Mouse (Mus musculus): ENCODE measurements around the gene Morn2. TPM values are rescaled to one million over a fixed set of nuclear protein-coding genes. Genes with fewer than 3 reads are reported as not detected.

Morn2 gene
- polyA plus RNA-seq (2014; fragmentation: Nextera tagmentation; extraction: Ambion mirVana) = 22.2 and 26.5 TPM in 2 replicates

DNA sequence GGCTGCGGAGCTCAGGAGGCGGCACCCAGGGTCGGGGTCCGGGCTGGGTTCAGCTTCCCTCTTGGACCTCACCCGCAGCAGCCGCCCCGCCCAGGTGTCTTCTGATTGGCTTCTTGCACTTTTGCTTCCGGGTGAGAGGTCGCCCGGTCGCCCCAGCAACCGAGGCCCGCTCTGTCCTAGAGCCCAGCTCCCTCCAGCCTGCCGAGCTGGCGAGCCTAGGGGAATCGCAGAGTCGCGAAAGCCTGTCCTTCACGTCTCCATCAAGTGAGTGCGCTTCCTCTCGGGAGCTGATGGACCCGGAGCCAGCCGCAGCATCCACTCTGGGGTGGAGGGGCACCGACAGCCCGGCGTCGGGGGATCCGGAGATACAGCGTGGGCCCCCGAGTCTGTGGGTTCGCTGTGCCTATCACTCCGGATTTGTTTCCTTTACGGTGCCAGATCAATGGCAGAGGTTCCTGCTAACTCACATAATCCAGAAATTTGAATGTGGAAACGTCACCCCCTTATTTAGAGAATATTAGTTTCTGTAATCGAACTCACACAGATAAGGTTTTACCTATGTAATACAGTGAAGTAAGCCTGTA, at the start of gene Morn2, which contains the start of gene Dhx57:
Morn2 (plus strand) TSS at position 130 of the 584 bp plus-strand sequence.
Dhx57 (minus strand) TSS at position 403 of the 584 bp plus-strand sequence.
- Histone ChIP-seq H3K36me3 (ENCODE audit: control insufficient read depth, insufficient read depth, low read length) (no peaks in the 10 kb centered on the region), H3K9ac (replicated peaks; ENCODE audit: low read depth, low read length) (peak within 1 kb of the TSS; percentile 83)
- peak; percentile 98 for ATAC-seq (ENCODE audit: insufficient number of reproducible peaks, insufficient read depth, low FRiP score, low read depth)

DNA sequence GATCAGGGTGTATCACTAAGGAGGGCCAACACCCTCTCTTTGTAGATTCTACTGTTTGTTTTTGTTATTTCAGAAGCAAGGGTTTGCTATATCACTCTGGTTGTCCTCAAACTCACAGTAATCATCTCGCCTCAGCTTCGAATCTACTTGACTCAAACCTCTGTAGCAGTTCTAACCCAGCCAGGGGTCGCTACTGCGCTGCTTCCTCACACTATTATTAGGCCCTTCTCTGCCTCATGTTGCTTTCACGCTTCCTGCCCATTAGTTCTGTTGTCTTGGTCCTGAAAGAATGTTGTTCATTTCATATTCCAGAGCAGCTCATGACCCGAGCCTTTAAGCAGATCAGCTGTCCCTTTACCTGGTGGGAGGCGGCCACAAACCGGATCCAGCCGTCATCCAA, 48.4 kb upstream of the Morn2 start:
- WGBS = 83% methylated on average over 9 of the region's 9 CpGs
- no peak overlapping the region for H3K27ac ChIP-seq (ENCODE audit: low read length)

More for the DNA sequence above, at the start of gene Morn2, which contains the start of gene Dhx57:
- peak within 1 kb of the TSS; percentile 59 for H3K4me2 ChIP-seq (replicated peaks; ENCODE audit: low read depth, low read length)
- H3K27ac ChIP-seq (ENCODE audit: low read length) = peak within 1 kb of the TSS; percentile 74; the same call in 1 of the 2 replicates
- WGBS = 2% methylated on average over 35 of the region's 35 CpGs
- H3K27me3 ChIP-seq (ENCODE audit: control insufficient read depth, insufficient read depth, low read length) = no peaks in the 10 kb centered on the region
- no peaks in the 10 kb centered on the region for H3K9me3 ChIP-seq (ENCODE audit: control insufficient read depth, low read depth, low read length)
- H3K4me3 ChIP-seq (ENCODE audit: low read depth, low read length) = peak within 1 kb of the TSS; percentile 82
- H3K4me1 ChIP-seq (ENCODE audit: control insufficient read depth, insufficient read depth, low read length) = peaks cover 6% of the 10 kb centered on the region; the same call in 1 of the 2 replicates

DNA sequence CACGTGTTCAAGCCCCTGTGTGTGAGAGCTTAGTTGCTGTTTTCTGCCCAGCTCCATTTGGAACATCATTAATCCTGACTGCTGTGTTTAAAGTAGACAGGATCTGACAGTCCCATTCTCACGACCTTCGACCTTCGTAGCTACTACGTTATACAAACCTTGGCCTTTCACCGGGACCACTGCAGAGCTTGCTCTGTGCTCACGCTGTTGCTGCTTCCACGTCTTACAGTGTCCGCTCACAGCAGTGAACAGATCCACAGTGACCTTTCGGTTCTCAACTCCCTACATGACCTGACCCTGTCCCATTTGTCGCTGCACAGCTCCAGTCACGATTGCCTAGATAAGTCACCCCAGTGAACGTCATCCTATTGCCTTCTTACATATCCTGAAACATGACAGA, 46.9 kb upstream of the Morn2 start:
- H3K27ac ChIP-seq (ENCODE audit: low read length) = no peak overlapping the region
- peaks cover 62% of the 10 kb centered on the region for H3K36me3 ChIP-seq (ENCODE audit: control insufficient read depth, insufficient read depth, low read length)
- ATAC-seq (ENCODE audit: insufficient number of reproducible peaks, insufficient read depth, low FRiP score, low read depth) = no peak
- H3K9ac ChIP-seq (replicated peaks; ENCODE audit: low read depth, low read length) = no peak overlapping the region
- no peak overlapping the region for H3K4me3 ChIP-seq (ENCODE audit: low read depth, low read length)
- H3K4me1 ChIP-seq (ENCODE audit: control insufficient read depth, insufficient read depth, low read length) = no peaks in the 10 kb centered on the region
- H3K9me3 ChIP-seq (ENCODE audit: control insufficient read depth, low read depth, low read length) = no peaks in the 10 kb centered on the region
- H3K27me3 ChIP-seq (ENCODE audit: control insufficient read depth, insufficient read depth, low read length) = no peaks in the 10 kb centered on the region
- WGBS = 30% methylated on average over 13 of the region's 13 CpGs
- no peak overlapping the region for H3K4me2 ChIP-seq (replicated peaks; ENCODE audit: low read depth, low read length)

More for the DNA sequence above, 48.4 kb upstream of the Morn2 start:
- Histone ChIP-seq H3K4me1 (ENCODE audit: control insufficient read depth, insufficient read depth, low read length) (no peaks in the 10 kb centered on the region), H3K4me2 (replicated peaks; ENCODE audit: low read depth, low read length) (no peak overlapping the region), H3K27me3 (ENCODE audit: control insufficient read depth, insufficient read depth, low read length) (no peaks in the 10 kb centered on the region), H3K9ac (replicated peaks; ENCODE audit: low read depth, low read length) (no peak overlapping the region), H3K9me3 (ENCODE audit: control insufficient read depth, low read depth, low read length) (no peaks in the 10 kb centered on the region), H3K36me3 (ENCODE audit: control insufficient read depth, insufficient read depth, low read length) (peaks cover 52% of the 10 kb centered on the region), H3K4me3 (ENCODE audit: low read depth, low read length) (no peak overlapping the region)
- no peak for ATAC-seq (ENCODE audit: insufficient number of reproducible peaks, insufficient read depth, low FRiP score, low read depth)

DNA sequence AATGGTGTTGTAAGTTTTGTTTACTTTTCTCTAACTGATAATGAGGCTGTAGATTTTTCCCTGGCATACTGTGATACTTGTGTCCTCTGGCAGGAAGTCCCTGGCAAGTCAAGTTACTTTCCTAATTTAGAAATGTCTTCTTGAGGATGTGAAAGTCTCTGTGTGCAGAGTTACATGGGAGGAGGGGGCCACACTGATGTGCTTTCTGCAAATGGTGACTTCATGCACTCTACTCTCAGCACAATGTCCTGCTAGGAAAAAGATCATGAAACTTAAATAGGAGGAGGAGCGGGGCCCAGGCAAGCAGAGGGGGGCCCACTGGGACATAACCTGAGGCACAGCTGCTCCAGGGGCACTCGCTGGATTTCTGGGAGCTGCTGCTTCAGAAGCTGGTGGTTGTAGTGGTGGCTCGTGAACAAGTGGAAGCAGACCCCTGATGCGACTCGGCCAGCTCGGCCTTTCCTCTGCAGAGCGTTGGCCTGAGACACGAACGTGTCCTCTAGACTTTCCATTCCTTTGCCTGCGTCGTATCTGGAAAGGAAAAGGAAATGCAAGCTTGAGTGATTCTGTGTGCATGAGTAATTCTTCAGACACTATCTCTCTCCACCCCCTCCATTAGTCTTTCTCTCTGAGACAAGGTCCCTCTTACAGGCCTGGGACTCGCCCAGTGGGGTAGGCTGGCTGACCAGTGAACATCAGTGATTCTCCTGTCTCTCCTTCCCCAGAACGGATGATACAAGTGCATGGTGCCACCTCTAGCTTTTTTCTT, 37.1 kb upstream of the Morn2 start:
- Histone ChIP-seq H3K9ac (replicated peaks; ENCODE audit: low read depth, low read length) (no peak overlapping the region), H3K27ac (ENCODE audit: low read length) (no peak overlapping the region), H3K9me3 (ENCODE audit: control insufficient read depth, low read depth, low read length) (no peaks in the 10 kb centered on the region), H3K4me2 (replicated peaks; ENCODE audit: low read depth, low read length) (no peak overlapping the region), H3K27me3 (ENCODE audit: control insufficient read depth, insufficient read depth, low read length) (no peaks in the 10 kb centered on the region), H3K4me3 (ENCODE audit: low read depth, low read length) (no peak overlapping the region), H3K36me3 (ENCODE audit: control insufficient read depth, insufficient read depth, low read length) (peaks cover 70% of the 10 kb centered on the region), H3K4me1 (ENCODE audit: control insufficient read depth, insufficient read depth, low read length) (peaks cover 9% of the 10 kb centered on the region; the same call in 1 of the 2 replicates)
- no peak for ATAC-seq (ENCODE audit: insufficient number of reproducible peaks, insufficient read depth, low FRiP score, low read depth)
- 67% methylated on average over 13 of the region's 13 CpGs for WGBS

DNA sequence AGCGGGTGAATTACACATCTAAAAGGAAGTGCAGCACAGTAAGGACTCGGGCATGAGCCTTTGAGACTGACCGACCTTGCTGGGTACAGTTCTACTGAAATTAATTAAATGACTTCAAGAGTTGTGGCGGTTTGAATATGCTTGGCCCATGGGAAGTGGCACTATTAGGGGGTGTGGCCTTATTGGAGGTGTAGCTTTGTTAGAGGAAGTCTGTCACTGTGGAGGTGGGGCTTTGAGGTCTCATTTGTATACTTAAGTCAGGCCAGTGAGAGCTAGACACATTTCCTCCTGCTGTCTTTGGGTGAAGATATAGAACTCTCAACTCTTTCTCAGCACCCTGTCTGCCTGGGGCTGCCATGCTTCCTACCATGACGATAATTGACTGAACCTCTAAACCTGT, 35.6 kb upstream of the Morn2 start:
- no peaks in the 10 kb centered on the region for H3K27me3 ChIP-seq (ENCODE audit: control insufficient read depth, insufficient read depth, low read length)
- no peak overlapping the region for H3K9ac ChIP-seq (replicated peaks; ENCODE audit: low read depth, low read length)
- no peaks in the 10 kb centered on the region for H3K9me3 ChIP-seq (ENCODE audit: control insufficient read depth, low read depth, low read length)
- H3K4me3 ChIP-seq (ENCODE audit: low read depth, low read length) = no peak overlapping the region
- H3K4me1 ChIP-seq (ENCODE audit: control insufficient read depth, insufficient read depth, low read length) = peaks cover 9% of the 10 kb centered on the region; the same call in 1 of the 2 replicates
- ATAC-seq (ENCODE audit: insufficient number of reproducible peaks, insufficient read depth, low FRiP score, low read depth) = no peak
- peaks cover 70% of the 10 kb centered on the region for H3K36me3 ChIP-seq (ENCODE audit: control insufficient read depth, insufficient read depth, low read length)
- 93% methylated on average over 5 of the region's 5 CpGs for WGBS
- H3K4me2 ChIP-seq (replicated peaks; ENCODE audit: low read depth, low read length) = no peak overlapping the region
- 0 out of 2 replicates have a peak overlapping the region, but pooled peaks have one; percentile 4 for H3K27ac ChIP-seq (ENCODE audit: low read length)

DNA sequence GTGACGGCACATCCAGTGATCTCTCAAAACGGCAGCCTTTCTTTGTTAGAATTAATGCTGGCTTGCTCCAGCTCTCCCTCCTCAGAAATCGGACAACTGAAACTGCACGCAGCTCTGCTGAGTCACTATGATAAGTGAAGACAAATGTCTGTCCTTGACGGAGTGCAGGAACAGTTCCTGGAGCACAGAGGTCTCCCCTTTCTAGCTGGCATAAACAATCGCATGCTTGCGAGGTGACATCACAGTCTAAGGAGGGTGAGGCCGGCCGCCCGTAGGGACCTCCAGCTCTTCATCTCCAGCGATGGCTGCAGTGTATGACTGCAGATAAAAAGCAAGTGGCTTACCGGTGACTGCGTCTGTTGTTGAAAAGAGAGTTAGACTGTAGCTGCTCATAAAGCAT, 34.8 kb upstream of the Morn2 start:
- Histone ChIP-seq H3K27me3 (ENCODE audit: control insufficient read depth, insufficient read depth, low read length) (no peaks in the 10 kb centered on the region), H3K4me1 (ENCODE audit: control insufficient read depth, insufficient read depth, low read length) (peaks cover 9% of the 10 kb centered on the region; the same call in 1 of the 2 replicates), H3K4me3 (ENCODE audit: low read depth, low read length) (no peak overlapping the region), H3K4me2 (replicated peaks; ENCODE audit: low read depth, low read length) (no peak overlapping the region; the same call in 1 of the 2 replicates), H3K9ac (replicated peaks; ENCODE audit: low read depth, low read length) (no peak overlapping the region), H3K27ac (ENCODE audit: low read length) (peak overlapping the region; percentile 4; the same call in 1 of the 2 replicates), H3K36me3 (ENCODE audit: control insufficient read depth, insufficient read depth, low read length) (peaks cover 64% of the 10 kb centered on the region), H3K9me3 (ENCODE audit: control insufficient read depth, low read depth, low read length) (no peaks in the 10 kb centered on the region)
- ATAC-seq (ENCODE audit: insufficient number of reproducible peaks, insufficient read depth, low FRiP score, low read depth) = peak; percentile 85; the same call in 1 of the 2 replicates
- WGBS = 10% methylated on average over 13 of the region's 13 CpGs

DNA sequence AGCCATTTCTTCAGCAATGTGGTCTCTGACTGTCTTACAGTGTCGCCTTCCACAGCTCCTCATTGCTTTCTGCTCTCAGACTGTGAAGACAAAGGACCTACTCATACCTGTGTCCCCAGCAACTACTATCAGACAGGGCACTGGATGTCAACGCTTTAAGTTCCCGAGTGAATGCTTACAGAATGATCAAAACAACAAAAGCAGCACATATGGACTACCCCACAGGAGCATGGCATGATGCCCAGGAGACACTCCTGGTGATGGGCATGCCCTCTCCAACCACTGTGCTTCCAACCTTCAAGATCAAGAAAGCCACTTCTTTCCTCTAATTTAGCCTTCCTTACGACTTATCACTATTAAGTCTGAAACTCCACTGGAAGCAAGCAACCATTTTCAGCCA, 22.9 kb upstream of the Morn2 start:
- peaks cover 62% of the 10 kb centered on the region for H3K36me3 ChIP-seq (ENCODE audit: control insufficient read depth, insufficient read depth, low read length)
- H3K9me3 ChIP-seq (ENCODE audit: control insufficient read depth, low read depth, low read length) = no peaks in the 10 kb centered on the region
- no peak overlapping the region for H3K4me3 ChIP-seq (ENCODE audit: low read depth, low read length)
- H3K27ac ChIP-seq (ENCODE audit: low read length) = no peak overlapping the region
- no peak overlapping the region for H3K9ac ChIP-seq (replicated peaks; ENCODE audit: low read depth, low read length)
- 90% methylated on average over 4 of the region's 4 CpGs for WGBS
- H3K27me3 ChIP-seq (ENCODE audit: control insufficient read depth, insufficient read depth, low read length) = no peaks in the 10 kb centered on the region
- no peaks in the 10 kb centered on the region for H3K4me1 ChIP-seq (ENCODE audit: control insufficient read depth, insufficient read depth, low read length)
- ATAC-seq (ENCODE audit: insufficient number of reproducible peaks, insufficient read depth, low FRiP score, low read depth) = no peak
- no peak overlapping the region for H3K4me2 ChIP-seq (replicated peaks; ENCODE audit: low read depth, low read length)

DNA sequence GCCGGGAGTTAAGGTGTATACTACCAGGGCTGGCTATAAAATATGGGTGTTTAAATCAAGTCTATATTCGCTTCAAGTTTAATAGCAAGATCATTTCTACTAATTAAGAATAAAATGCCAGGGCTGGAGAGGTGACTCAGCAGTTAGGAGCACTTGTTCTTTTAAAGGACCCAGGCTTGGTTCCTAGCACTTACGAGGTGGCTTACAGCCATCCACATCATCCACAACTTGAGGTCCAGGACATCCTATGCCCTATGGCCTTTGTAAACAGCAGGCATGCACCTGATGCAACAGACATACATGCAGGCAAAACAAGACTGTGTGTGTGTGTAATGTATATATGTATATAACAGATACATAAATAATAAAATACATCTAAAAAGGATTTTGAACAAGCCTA, 21.9 kb upstream of the Morn2 start:
- H3K4me1 ChIP-seq (ENCODE audit: control insufficient read depth, insufficient read depth, low read length) = no peaks in the 10 kb centered on the region
- no peak overlapping the region for H3K27ac ChIP-seq (ENCODE audit: low read length)
- H3K27me3 ChIP-seq (ENCODE audit: control insufficient read depth, insufficient read depth, low read length) = no peaks in the 10 kb centered on the region
- H3K36me3 ChIP-seq (ENCODE audit: control insufficient read depth, insufficient read depth, low read length) = peaks cover 59% of the 10 kb centered on the region
- H3K9ac ChIP-seq (replicated peaks; ENCODE audit: low read depth, low read length) = no peak overlapping the region
- no peak overlapping the region for H3K4me3 ChIP-seq (ENCODE audit: low read depth, low read length)
- no peak overlapping the region for H3K4me2 ChIP-seq (replicated peaks; ENCODE audit: low read depth, low read length)
- 93% methylated on average over 3 of the region's 3 CpGs for WGBS
- ATAC-seq (ENCODE audit: insufficient number of reproducible peaks, insufficient read depth, low FRiP score, low read depth) = no peak
- H3K9me3 ChIP-seq (ENCODE audit: control insufficient read depth, low read depth, low read length) = no peaks in the 10 kb centered on the region

Data from stomach, embryonic 14.5 days (tissue).